In genomic region chr1:36523332-36524013, GRCm38 (mm10) we compare ENCODE assay signal across 10 mouse cellular contexts. TPM values are rescaled to one million over a fixed set of nuclear protein-coding genes. Genes with fewer than 3 reads are reported as not detected.
DNase-seq lines count a peak whose midpoint lies in the region; ATAC-seq and TF ChIP-seq lines count a peak whose summit lies in the region.
"Had no signal": no experiment of that assay in that cellular context is flagged by ENCODE, and none has a peak within 500 bp of the region (broad histone marks: within the 10 kb centered on the region; RNA-seq: fewer than 3 reads in every experiment).

No protein-coding gene starts in this region.

- no peaks in the 10 kb centered on the region for H3K27me3 ChIP-seq in heart, embryonic 12.5 days (replicated peaks)
- H3K27me3 ChIP-seq in lung, embryonic 16.5 days (ENCODE audit: control insufficient read depth, insufficient read depth, low read depth, low read length): no peaks in the 10 kb centered on the region
- H3K27me3 ChIP-seq in hindbrain, embryonic 15.5 days: no peaks in the 10 kb centered on the region
- H3K27me3 ChIP-seq: CH12.LX had no signal

- peak; percentile 55 for ATAC-seq in heart, embryonic 12.5 days (ENCODE audit: insufficient number of reproducible peaks, low FRiP score)
- peak; percentile 41; the same call in 1 of the 2 replicates for ATAC-seq in lung, embryonic 16.5 days (ENCODE audit: low read depth)
- peak; percentile 61; the same call in 1 of the 2 replicates for ATAC-seq in hindbrain, embryonic 15.5 days (ENCODE audit: low FRiP score, low read depth)

- H3K4me1 ChIP-seq in heart, embryonic 12.5 days (replicated peaks): peaks cover 30% of the 10 kb centered on the region
- H3K4me1 ChIP-seq in lung, embryonic 16.5 days (replicated peaks; ENCODE audit: control insufficient read depth, insufficient read depth, low read length): no peaks in the 10 kb centered on the region
- H3K4me1 ChIP-seq in lung, adult 2 months (ENCODE audit: control insufficient read depth, insufficient read depth, low read length): no peaks in the 10 kb centered on the region
- peaks cover 14% of the 10 kb centered on the region for H3K4me1 ChIP-seq in hindbrain, embryonic 15.5 days (replicated peaks)

- H3K36me3 ChIP-seq in heart, embryonic 12.5 days: peaks cover 81% of the 10 kb centered on the region
- peaks cover 43% of the 10 kb centered on the region for H3K36me3 ChIP-seq in lung, embryonic 16.5 days (ENCODE audit: control insufficient read depth, insufficient read depth, low read length)
- H3K36me3 ChIP-seq in hindbrain, embryonic 15.5 days: peaks cover 62% of the 10 kb centered on the region

- no peaks in the 10 kb centered on the region for H3K9me3 ChIP-seq in heart, embryonic 12.5 days (replicated peaks)
- no peaks in the 10 kb centered on the region for H3K9me3 ChIP-seq in lung, embryonic 16.5 days (ENCODE audit: control insufficient read depth, low read length)
- H3K9me3 ChIP-seq in hindbrain, embryonic 15.5 days: no peaks in the 10 kb centered on the region

- TF ChIP-seq POLR2A in lung, adult 2 months (IDR thresholded peaks at IDR 0.05; ENCODE audit: borderline replicate concordance, extremely low read depth, low read depth, low read length): no peak

- no peak overlapping the region for H3K9ac ChIP-seq in heart, embryonic 12.5 days
- H3K9ac ChIP-seq in lung, embryonic 16.5 days (ENCODE audit: low read length): 0 out of 2 replicates have a peak overlapping the region, but pooled peaks have one; percentile 21
- no peak overlapping the region for H3K9ac ChIP-seq in hindbrain, embryonic 15.5 days

- no peak overlapping the region for H3K4me2 ChIP-seq in heart, embryonic 12.5 days
- no peak overlapping the region for H3K4me2 ChIP-seq in lung, embryonic 16.5 days (ENCODE audit: low read depth, low read length)
- no peak overlapping the region for H3K4me2 ChIP-seq in hindbrain, embryonic 15.5 days

- no peak for DNase-seq in heart, adult 9 months (ENCODE audit: low spot score in 2 of 2)
- DNase-seq in lung, adult 2 months: no peak
- DNase-seq in retina, postnatal 1 day: peak; percentile 93
- no peak for DNase-seq in thymus, postnatal 36 days
- no peak for DNase-seq in thymus, postnatal 4 days
- DNase-seq: thymus, adult 18-20 months had no signal

- no peak for TF ChIP-seq CTCF in lung, adult 2 months (IDR thresholded peaks at IDR 0.05; ENCODE audit: insufficient read depth, low read length)

- peak overlapping the region; percentile 65 for H3K27ac ChIP-seq in heart, embryonic 12.5 days (ENCODE audit: poor library complexity, severe bottlenecking)
- no peak overlapping the region for H3K27ac ChIP-seq in lung, embryonic 16.5 days (ENCODE audit: low read length)
- peak overlapping the region; percentile 21 for H3K27ac ChIP-seq in hindbrain, embryonic 15.5 days (replicated peaks)

- 60% methylated on average over 9 of the region's 9 CpGs for WGBS in heart, embryonic 12.5 days
- 60% methylated on average over 9 of the region's 9 CpGs for WGBS in lung, embryonic 16.5 days
- 70% methylated on average over 9 of the region's 9 CpGs for whole genome bisulfite sequencing in lung, adult 2 months
- 50% methylated on average over 9 of the region's 9 CpGs for WGBS in hindbrain, embryonic 15.5 days

- no peak overlapping the region for H3K4me3 ChIP-seq in heart, embryonic 12.5 days
- no peak overlapping the region for H3K4me3 ChIP-seq in lung, embryonic 16.5 days (ENCODE audit: low read length)
- H3K4me3 ChIP-seq in lung, adult 2 months (replicated peaks; ENCODE audit: extremely low read depth, low read depth, low read length): no peak overlapping the region
- H3K4me3 ChIP-seq in hindbrain, embryonic 15.5 days: no peak overlapping the region

RNA-seq across cellular contexts. Expression of gene Cnnm3, which starts 11.8 kb away (rescaled TPM):
- polyA plus RNA-seq in heart, embryonic 12.5 days (2016; fragmentation: Nextera tagmentation; extraction: Ambion mirVana): 2.2 and 3.4 TPM in 2 replicates
- 3.5 and 4.4 TPM in 2 replicates for polyA plus RNA-seq in lung, embryonic 16.5 days (2015; fragmentation: Nextera tagmentation; extraction: Ambion mirVana)
- 36.6 and 37.0 TPM in 2 replicates for polyA plus RNA-seq in lung, adult 2 months (2012; rRNA removed)
- polyA plus RNA-seq in hindbrain, embryonic 15.5 days (2015; fragmentation: Nextera tagmentation; extraction: Ambion mirVana): 6.0 and 6.5 TPM in 2 replicates

RNA-seq across cellular contexts. Expression of gene Ankrd23, which starts 13.2 kb away (rescaled TPM):
- polyA plus RNA-seq in heart, embryonic 12.5 days (2016; fragmentation: Nextera tagmentation; extraction: Ambion mirVana): 14.9 and 16.8 TPM in 2 replicates
- 17.9 and 20.0 TPM in 2 replicates for polyA plus RNA-seq in lung, embryonic 16.5 days (2015; fragmentation: Nextera tagmentation; extraction: Ambion mirVana)
- 13.7 and 36.2 TPM in 2 replicates for polyA plus RNA-seq in lung, adult 2 months (2012; rRNA removed)
- polyA plus RNA-seq in hindbrain, embryonic 15.5 days (2015; fragmentation: Nextera tagmentation; extraction: Ambion mirVana): 18.9 and 19.6 TPM in 2 replicates

RNA-seq across cellular contexts. Expression of gene Gm42417, which starts 15.8 kb away (rescaled TPM):
- polyA plus RNA-seq in heart, embryonic 12.5 days (2016; fragmentation: Nextera tagmentation; extraction: Ambion mirVana): 0.40 TPM in 1 of 2 replicates, not detected in the other
- 0.29 TPM in 1 of 2 replicates, not detected in the other for polyA plus RNA-seq in lung, embryonic 16.5 days (2015; fragmentation: Nextera tagmentation; extraction: Ambion mirVana)
- not detected in 2 replicates for polyA plus RNA-seq in lung, adult 2 months (2012; rRNA removed)
- 0.62 TPM in 1 of 2 replicates, not detected in the other for polyA plus RNA-seq in hindbrain, embryonic 15.5 days (2015; fragmentation: Nextera tagmentation; extraction: Ambion mirVana)

RNA-seq across cellular contexts. Expression of gene Ankrd39, which starts 23.8 kb away (rescaled TPM):
- 23.1 and 24.4 TPM in 2 replicates for polyA plus RNA-seq in heart, embryonic 12.5 days (2016; fragmentation: Nextera tagmentation; extraction: Ambion mirVana)
- 23.3 and 26.2 TPM in 2 replicates for polyA plus RNA-seq in lung, embryonic 16.5 days (2015; fragmentation: Nextera tagmentation; extraction: Ambion mirVana)
- 22.1 and 22.8 TPM in 2 replicates for polyA plus RNA-seq in lung, adult 2 months (2012; rRNA removed)
- 28.7 and 29.9 TPM in 2 replicates for polyA plus RNA-seq in hindbrain, embryonic 15.5 days (2015; fragmentation: Nextera tagmentation; extraction: Ambion mirVana)

RNA-seq across cellular contexts. Expression of gene Sema4c, which starts 34.7 kb away (rescaled TPM):
- polyA plus RNA-seq in heart, embryonic 12.5 days (2016; fragmentation: Nextera tagmentation; extraction: Ambion mirVana): 11.9 and 13.3 TPM in 2 replicates
- polyA plus RNA-seq in lung, embryonic 16.5 days (2015; fragmentation: Nextera tagmentation; extraction: Ambion mirVana): 14.4 and 14.8 TPM in 2 replicates
- 23.0 and 23.7 TPM in 2 replicates for polyA plus RNA-seq in lung, adult 2 months (2012; rRNA removed)
- 26.2 and 26.8 TPM in 2 replicates for polyA plus RNA-seq in hindbrain, embryonic 15.5 days (2015; fragmentation: Nextera tagmentation; extraction: Ambion mirVana)
